Mouse (Mus musculus) limb, embryonic 10.5 days (tissue): ENCODE measurements at regions not wholly inside any gene's neighbourhood (a gene's known extent, or its start where the extent isn't known, plus 50 kb on each side); places are given as distances from the start of the nearest gene placed in this dataset.

Source experiments
- DNase-seq: peaks from one replicate; pipeline ENCODE4 v3.0.0-alpha.2; 2017; ENCODE audit warnings: low spot score
- H3K27ac ChIP-seq: fragments of 300-500 bp; sonication (generic); 2 replicates; pipeline ENCODE4 v1.5.1; 2016; ENCODE audit warnings: mild to moderate bottlenecking
- H3K27me3 ChIP-seq: fragments of 300-500 bp; sonication (generic); 2 replicates; pipeline ENCODE4 v1.6.1; 2016; ENCODE audit warnings: low read depth, mild to moderate bottlenecking; ENCODE audit not compliant: poor library complexity, severe bottlenecking
- H3K36me3 ChIP-seq: fragments of 300-500 bp; sonication (generic); 2 replicates; pipeline ENCODE4 v1.6.1; 2016; ENCODE audit warnings: mild to moderate bottlenecking, moderate library complexity
- H3K4me1 ChIP-seq: fragments of 300-500 bp; sonication (generic); 2 replicates; pipeline ENCODE4 v1.6.1; 2016
- H3K4me3 ChIP-seq: fragments of 300-500 bp; sonication (generic); 2 replicates; pipeline ENCODE4 v1.5.1; 2016; ENCODE audit warnings: mild to moderate bottlenecking, moderate library complexity
- H3K9me3 ChIP-seq: fragments of 300-500 bp; sonication (generic); replicated peaks from 2 replicates; pipeline ENCODE4 v1.6.1; 2016; ENCODE audit warnings: mild to moderate bottlenecking
- WGBS: fragments of 180-500 bp; shearing (Covaris S2); methylation state at CpG from one replicate; pipeline ENCODE4 v1.1.7; 2016; 5-methylcytosine and 5-hydroxymethylcytosine counted together

DNA sequence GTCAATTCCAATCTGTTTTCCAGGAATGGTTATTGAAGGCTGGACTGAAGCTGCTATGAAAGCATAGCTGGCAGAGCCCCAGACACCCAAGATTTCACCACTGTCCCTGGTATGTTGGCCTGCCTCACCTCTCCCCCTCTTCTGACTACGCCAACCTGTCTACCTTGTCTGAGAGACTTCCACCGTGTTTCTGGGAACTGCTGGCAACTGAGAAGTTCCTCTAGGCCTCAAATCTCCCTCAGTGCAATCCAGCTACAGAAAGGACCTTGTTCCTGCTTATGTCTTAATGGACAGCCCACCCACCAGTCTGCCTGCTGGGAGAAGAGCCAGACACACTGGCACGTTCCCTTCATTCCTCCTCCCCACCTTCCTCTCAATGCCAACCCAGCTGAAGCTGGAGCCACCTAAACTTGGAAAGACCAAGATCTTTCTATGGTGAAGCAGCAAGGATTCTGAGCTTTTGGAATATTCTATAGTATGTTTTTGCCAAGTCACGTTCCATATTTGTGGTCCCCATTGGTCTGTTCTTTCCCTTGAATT is 520.1 kb upstream of the Tnp1 start:
- Histone ChIP-seq H3K4me1 (peaks cover 21% of the 10 kb centered on the region; the same call in 1 of the 2 replicates), H3K27me3 (no peaks in the 10 kb centered on the region), H3K9me3 (no peaks in the 10 kb centered on the region), H3K36me3 (no peaks in the 10 kb centered on the region), H3K4me3 (no peak overlapping the region), H3K27ac (no peak overlapping the region)
- WGBS = 91% methylated on average over 4 of the region's 4 CpGs
- DNase-seq = no peak

- Histone ChIP-seq H3K4me1 (peaks cover 19% of the 10 kb centered on the region), H3K9me3 (no peaks in the 10 kb centered on the region), H3K36me3 (no peaks in the 10 kb centered on the region), H3K27me3 (no peaks in the 10 kb centered on the region), H3K4me3 (no peak overlapping the region), H3K27ac (no peak overlapping the region)
- DNase-seq = no peak
- WGBS = 93% methylated on average over 3 of the region's 3 CpGs
Observed at GRCm38 (mm10) chr1:73533526-73533925, 517.8 kb upstream of the Tnp1 start.

- WGBS = 91% methylated on average over 4 of the region's 4 CpGs
- H3K27ac ChIP-seq = no peak overlapping the region
- peaks cover 14% of the 10 kb centered on the region for H3K4me1 ChIP-seq
- H3K4me3 ChIP-seq = no peak overlapping the region
- H3K27me3 ChIP-seq = no peaks in the 10 kb centered on the region
- no peaks in the 10 kb centered on the region for H3K36me3 ChIP-seq
- H3K9me3 ChIP-seq = no peaks in the 10 kb centered on the region
- DNase-seq = no peak
Observed at GRCm38 (mm10) chr1:73532316-73532715, 516.6 kb upstream of the Tnp1 start.

- H3K9me3 ChIP-seq = no peaks in the 10 kb centered on the region
- DNase-seq = no peak
- WGBS = 80% methylated on average over 3 of the region's 3 CpGs
Observed at GRCm38 (mm10) chr1:73531831-73532230, 516.1 kb upstream of the Tnp1 start.

DNA sequence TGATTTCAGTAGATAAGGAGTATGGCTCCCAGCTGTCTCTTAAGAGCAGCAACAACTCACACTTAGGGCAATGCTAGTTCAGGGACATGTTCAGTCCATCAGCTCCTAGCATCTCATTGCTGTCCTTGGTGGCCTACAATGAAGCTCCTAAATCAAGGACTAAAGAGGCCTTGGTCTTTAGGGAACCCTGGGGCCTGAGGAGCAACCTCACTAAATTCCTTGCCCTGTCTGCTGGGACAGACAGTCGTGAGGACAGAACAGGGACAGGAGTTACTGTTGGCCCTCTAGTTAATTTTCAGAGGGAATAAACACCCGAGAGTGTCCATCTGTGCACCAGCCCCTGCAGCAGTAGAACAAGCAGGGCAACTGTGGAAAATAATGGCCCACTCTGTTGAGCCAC is 514.6 kb upstream of the Tnp1 start:
- no peak for DNase-seq
- Histone ChIP-seq H3K4me3 (no peak overlapping the region), H3K4me1 (peaks cover 17% of the 10 kb centered on the region), H3K27ac (no peak overlapping the region), H3K36me3 (no peaks in the 10 kb centered on the region), H3K9me3 (no peaks in the 10 kb centered on the region), H3K27me3 (no peaks in the 10 kb centered on the region)
- WGBS = 50% methylated on average over 2 of the region's 2 CpGs

More at GRCm38 (mm10) chr1:73531831-73532230, 516.1 kb upstream of the Tnp1 start:
- peaks cover 14% of the 10 kb centered on the region for H3K4me1 ChIP-seq
- H3K27ac ChIP-seq = no peak overlapping the region
- H3K36me3 ChIP-seq = no peaks in the 10 kb centered on the region
- H3K27me3 ChIP-seq = no peaks in the 10 kb centered on the region
- H3K4me3 ChIP-seq = no peak overlapping the region

GRCm38 (mm10) chr1:73528623-73529022 is 512.9 kb upstream of the Tnp1 start:
- H3K27ac ChIP-seq = no peak overlapping the region
- no peak for DNase-seq
- no peaks in the 10 kb centered on the region for H3K27me3 ChIP-seq
- peaks cover 17% of the 10 kb centered on the region for H3K4me1 ChIP-seq
- H3K9me3 ChIP-seq = no peaks in the 10 kb centered on the region
- no peak overlapping the region for H3K4me3 ChIP-seq
- 89% methylated on average over 1 of the region's 1 CpGs for WGBS
- no peaks in the 10 kb centered on the region for H3K36me3 ChIP-seq

DNA sequence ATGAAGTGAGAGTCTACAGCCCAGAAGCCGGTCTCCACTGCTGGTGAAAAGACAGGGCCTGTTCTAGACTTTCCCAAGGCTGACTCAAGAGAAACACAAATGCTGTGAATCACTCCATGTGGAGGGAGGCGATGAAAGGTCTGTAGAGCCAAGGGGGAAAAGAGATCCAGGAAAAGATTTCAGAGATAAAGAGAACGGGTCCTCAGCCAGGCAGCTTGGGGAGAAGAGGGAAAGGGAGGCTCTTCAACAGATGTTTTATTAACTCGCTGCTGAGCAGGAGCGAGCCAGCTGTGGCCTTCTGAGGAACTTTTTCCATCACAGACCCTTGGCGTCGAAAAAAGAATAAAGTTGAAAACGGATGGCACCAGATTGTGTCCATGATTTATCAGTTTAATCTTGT is 500.7 kb upstream of the Tnp1 start:
- no peak for DNase-seq
- Histone ChIP-seq H3K27ac (no peak overlapping the region), H3K36me3 (no peaks in the 10 kb centered on the region), H3K27me3 (no peaks in the 10 kb centered on the region), H3K4me1 (peaks cover 3% of the 10 kb centered on the region; the same call in 1 of the 2 replicates), H3K4me3 (no peak overlapping the region), H3K9me3 (no peaks in the 10 kb centered on the region)
- 84% methylated on average over 8 of the region's 8 CpGs for WGBS

DNA sequence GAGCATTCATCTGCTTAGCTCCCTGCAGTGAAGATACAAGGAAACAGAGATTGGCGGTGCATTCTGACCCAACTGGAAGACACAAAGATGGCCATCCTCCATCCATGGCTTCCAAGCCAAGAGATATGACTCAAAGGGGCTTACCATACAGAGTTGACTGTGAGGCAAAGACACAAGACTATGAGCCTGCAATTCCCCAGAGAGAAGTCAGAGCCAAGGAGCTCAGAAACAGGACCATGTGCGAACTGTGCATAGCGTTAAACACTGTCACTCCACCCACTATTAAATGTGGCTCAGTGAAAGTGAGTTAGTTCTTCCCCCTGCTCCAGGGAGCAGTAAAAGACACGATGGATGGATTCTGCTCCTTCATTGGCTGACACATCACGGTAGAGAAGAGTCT is 500.1 kb upstream of the Tnp1 start:
- DNase-seq = no peak
- no peaks in the 10 kb centered on the region for H3K27me3 ChIP-seq
- no peak overlapping the region for H3K27ac ChIP-seq
- peaks cover 3% of the 10 kb centered on the region; the same call in 1 of the 2 replicates for H3K4me1 ChIP-seq
- no peaks in the 10 kb centered on the region for H3K36me3 ChIP-seq
- WGBS = 90% methylated on average over 5 of the region's 5 CpGs
- H3K9me3 ChIP-seq = no peaks in the 10 kb centered on the region
- H3K4me3 ChIP-seq = no peak overlapping the region

DNA sequence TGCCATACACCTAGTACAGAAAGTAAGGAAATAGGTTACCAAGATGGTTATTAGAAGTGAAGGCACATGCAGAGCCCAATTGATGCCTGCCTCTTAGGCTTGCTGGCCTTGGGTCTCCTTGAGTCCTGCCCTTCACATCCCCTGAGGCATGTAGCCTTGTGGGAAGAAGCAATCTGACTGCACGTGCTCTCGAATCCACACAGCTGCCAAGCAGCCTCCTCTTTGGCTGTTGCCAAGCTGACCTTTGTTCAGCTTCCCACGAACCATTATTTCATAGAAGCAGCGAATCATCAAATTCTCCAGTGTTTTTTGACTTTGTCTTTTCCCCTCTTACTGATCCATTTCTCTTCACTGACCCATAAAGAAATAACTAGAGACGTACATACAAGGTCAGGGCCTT is 498.1 kb upstream of the Tnp1 start:
- Histone ChIP-seq H3K4me1 (peaks cover 3% of the 10 kb centered on the region; the same call in 1 of the 2 replicates), H3K4me3 (no peak overlapping the region), H3K36me3 (no peaks in the 10 kb centered on the region), H3K27ac (peak overlapping the region; percentile 30; the same call in 1 of the 2 replicates), H3K27me3 (no peaks in the 10 kb centered on the region), H3K9me3 (no peaks in the 10 kb centered on the region)
- DNase-seq = no peak
- WGBS = 84% methylated on average over 5 of the region's 5 CpGs

GRCm38 (mm10) chr1:73512836-73513235 is 497.1 kb upstream of the Tnp1 start:
- no peaks in the 10 kb centered on the region for H3K9me3 ChIP-seq
- no peak for DNase-seq
- peaks cover 4% of the 10 kb centered on the region; the same call in 1 of the 2 replicates for H3K4me1 ChIP-seq
- H3K4me3 ChIP-seq = no peak overlapping the region
- WGBS = 94% methylated on average over 2 of the region's 2 CpGs
- H3K27ac ChIP-seq = no peak overlapping the region
- H3K36me3 ChIP-seq = no peaks in the 10 kb centered on the region
- H3K27me3 ChIP-seq = no peaks in the 10 kb centered on the region

GRCm38 (mm10) chr1:73507071-73507754 is 491.5 kb upstream of the Tnp1 start:
- H3K27ac ChIP-seq = no peak overlapping the region
- DNase-seq = no peak
- peaks cover 11% of the 10 kb centered on the region for H3K4me1 ChIP-seq
- H3K4me3 ChIP-seq = no peak overlapping the region
- no peaks in the 10 kb centered on the region for H3K27me3 ChIP-seq
- 67% methylated on average over 10 of the region's 10 CpGs for WGBS
- no peaks in the 10 kb centered on the region for H3K36me3 ChIP-seq
- H3K9me3 ChIP-seq = no peaks in the 10 kb centered on the region

GRCm38 (mm10) chr1:73503611-73504010 is 487.9 kb upstream of the Tnp1 start:
- peaks cover 11% of the 10 kb centered on the region for H3K4me1 ChIP-seq
- H3K27ac ChIP-seq = no peak overlapping the region
- no peaks in the 10 kb centered on the region for H3K36me3 ChIP-seq
- no peak for DNase-seq
- no peak overlapping the region for H3K4me3 ChIP-seq
- 88% methylated on average over 4 of the region's 4 CpGs for WGBS
- H3K9me3 ChIP-seq = no peaks in the 10 kb centered on the region
- H3K27me3 ChIP-seq = no peaks in the 10 kb centered on the region

DNA sequence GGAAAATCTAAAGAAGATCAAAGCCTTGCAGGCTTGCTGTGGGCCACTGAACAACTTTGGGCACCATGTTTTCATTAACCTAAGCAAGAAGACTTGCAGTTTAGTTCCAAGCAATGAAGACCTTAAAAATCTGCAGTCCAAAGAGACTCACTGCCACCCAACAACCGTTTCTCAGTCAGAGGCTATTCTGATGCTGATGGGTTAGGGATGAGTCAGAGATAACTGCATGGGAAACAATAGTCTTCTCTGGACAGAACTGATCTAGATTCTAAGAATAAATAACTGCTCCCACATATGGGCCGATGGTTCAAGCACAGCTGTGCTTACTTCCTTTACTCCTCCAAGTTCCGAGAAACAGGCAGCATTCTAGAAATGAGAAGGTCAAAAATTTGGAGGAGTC is 485.0 kb upstream of the Tnp1 start:
- 89% methylated on average over 3 of the region's 3 CpGs for WGBS
- H3K27me3 ChIP-seq = no peaks in the 10 kb centered on the region
- DNase-seq = no peak

More for the DNA sequence above, 485.0 kb upstream of the Tnp1 start:
- H3K4me1 ChIP-seq = no peaks in the 10 kb centered on the region
- no peak overlapping the region for H3K27ac ChIP-seq
- no peaks in the 10 kb centered on the region for H3K9me3 ChIP-seq
- no peak overlapping the region for H3K4me3 ChIP-seq
- no peaks in the 10 kb centered on the region for H3K36me3 ChIP-seq
